Mouse (Mus musculus) G1E (cell line): ENCODE results near the gene Kcnab2. TPM values are rescaled to one million over a fixed set of nuclear protein-coding genes. Genes with fewer than 3 reads are reported as not detected.

Experiments
- ATAC-seq: 2 replicates; pipeline ENCODE4 v1.8.0; 2016; ENCODE audit warnings: mild to moderate bottlenecking; ENCODE audit not compliant: insufficient number of reproducible peaks, poor library complexity, low FRiP score, severe bottlenecking; ENCODE audit errors: extremely low read depth
- DNase-seq: peaks from one replicate; pipeline ENCODE4 v3.0.0; 2012; ENCODE audit warnings: low spot score
- H3K27me3 ChIP-seq: 2 replicates; pipeline ENCODE4 v1.6.1; 2012; ENCODE audit warnings: mild to moderate bottlenecking, low read length, inconsistent platforms; ENCODE audit not compliant: insufficient read depth
- H3K36me3 ChIP-seq: replicated peaks from 2 replicates; pipeline ENCODE3; 2012; ENCODE audit warnings: mild to moderate bottlenecking, inconsistent platforms
- H3K4me1 ChIP-seq: 2 replicates; pipeline ENCODE4 v1.6.1; 2012; ENCODE audit warnings: low read depth, low read length, inconsistent platforms, mixed read lengths; ENCODE audit not compliant: insufficient read depth
- H3K4me3 ChIP-seq: 2 replicates; pipeline ENCODE4 v1.5.1; 2012; ENCODE audit warnings: low read depth, mild to moderate bottlenecking, inconsistent platforms, low read length, moderate library complexity, mixed read lengths
- H3K9me3 ChIP-seq: replicated peaks from 2 replicates; pipeline ENCODE4 v1.6.1; 2012; ENCODE audit warnings: inconsistent platforms
- CTCF ChIP-seq: IDR thresholded peaks from 2 replicates; pipeline ENCODE4 v1.5.1; 2012; ENCODE audit warnings: low read depth, low read length, inconsistent platforms, mixed read lengths
- GATA1 ChIP-seq: IDR thresholded peaks from 2 replicates; pipeline ENCODE4 v1.6.1; 2012; ENCODE audit warnings: borderline replicate concordance, low read length, inconsistent platforms, mixed read lengths
- GATA2 ChIP-seq: IDR thresholded peaks from 2 replicates; pipeline ENCODE4 v1.6.1; 2012; ENCODE audit warnings: low read depth, low read length, inconsistent platforms, borderline replicate concordance
- POLR2AphosphoS5 ChIP-seq: IDR thresholded peaks from 2 replicates; pipeline ENCODE4 v1.6.1; 2012; ENCODE audit warnings: low read depth, low read length, inconsistent platforms; ENCODE audit not compliant: insufficient replicate concordance
- TAL1 ChIP-seq: conservative IDR thresholded peaks from 2 replicates; pipeline ENCODE4 v1.6.1; 2012; ENCODE audit warnings: low read depth, low read length, inconsistent platforms, mixed read lengths
- polyA plus RNA-seq: library from polyadenylated mRNA; stranded (reverse); fragments of >175 nt; gene quantifications from 2 replicates; pipeline ENCODE4 v1.2.3, GENCODE M21; 2012
- total RNA-seq, 2 experiments: library from RNA; stranded (forward) in 1 of 2; stranded (reverse) in 1 of 2; fragments of 200-1000 nt in 1 of 2; fragments of >200 nt in 1 of 2; fragmentation: Nextera tagmentation in 1 of 2; gene quantifications; 2 replicates each; pipeline ENCODE4 v1.2.3; 2014 to 2017

The Kcnab2 gene
- total and polyA plus RNA-seq, 3 experiments: 0.02 TPM; not detected in 2

DNA sequence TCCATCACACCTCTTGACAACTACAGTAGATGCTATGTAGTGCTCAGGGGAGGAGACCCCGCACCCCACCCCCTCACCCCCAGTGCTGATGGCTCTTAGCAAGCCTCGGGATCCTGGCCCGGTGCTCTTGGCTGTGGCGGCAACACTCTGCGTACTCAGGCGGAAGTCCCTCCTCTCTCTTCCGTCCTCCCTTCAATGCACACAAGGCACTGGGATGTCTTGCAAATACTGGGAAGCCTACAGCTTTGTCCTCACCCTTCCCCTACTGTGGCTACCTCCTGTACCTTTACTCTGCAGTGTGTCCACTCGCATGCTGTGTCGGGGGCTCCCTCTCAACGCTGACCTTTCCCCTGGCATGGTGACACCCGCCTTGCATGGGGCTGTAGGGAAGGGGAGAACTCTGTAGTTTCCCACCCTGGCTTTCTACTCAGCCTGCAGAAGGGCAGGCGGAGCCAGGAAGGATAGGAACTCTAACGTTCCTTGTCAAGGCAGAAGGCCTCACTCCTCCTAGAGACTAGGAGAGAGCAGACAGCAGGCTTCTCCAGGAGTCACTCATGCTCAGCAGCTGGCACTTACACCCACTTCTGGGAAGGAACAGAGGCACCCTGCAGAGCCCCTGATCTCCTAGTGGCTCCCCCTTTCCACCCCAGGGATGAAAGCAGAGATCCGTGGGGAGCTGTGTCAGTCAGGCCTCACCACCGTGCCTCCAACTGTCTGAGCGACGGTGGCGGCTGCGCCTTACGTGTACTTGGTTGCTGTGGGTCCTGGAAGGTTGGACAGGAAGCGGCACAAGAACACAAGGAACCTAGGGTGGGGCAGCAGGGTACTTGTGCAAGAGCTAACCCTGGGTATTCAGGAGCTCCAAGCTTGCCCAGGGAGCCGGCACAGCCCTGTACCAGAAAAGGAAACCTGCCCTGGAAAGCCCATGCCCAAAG, 29.7 kb downstream of the Kcnab2 start:
- no peak overlapping the region; the same call in 1 of the 2 replicates for H3K4me3 ChIP-seq
- ATAC-seq (no peak), DNase-seq (no peak)
- H3K9me3 ChIP-seq: peaks cover 95% of the 10 kb centered on the region
- TF ChIP-seq GATA1: no peak
- TF ChIP-seq POLR2AphosphoS5: no peak
- no peaks in the 10 kb centered on the region for H3K4me1 ChIP-seq
- H3K27me3 ChIP-seq: peaks cover 2% of the 10 kb centered on the region; the same call in 1 of the 2 replicates
- no peaks in the 10 kb centered on the region for H3K36me3 ChIP-seq

DNA sequence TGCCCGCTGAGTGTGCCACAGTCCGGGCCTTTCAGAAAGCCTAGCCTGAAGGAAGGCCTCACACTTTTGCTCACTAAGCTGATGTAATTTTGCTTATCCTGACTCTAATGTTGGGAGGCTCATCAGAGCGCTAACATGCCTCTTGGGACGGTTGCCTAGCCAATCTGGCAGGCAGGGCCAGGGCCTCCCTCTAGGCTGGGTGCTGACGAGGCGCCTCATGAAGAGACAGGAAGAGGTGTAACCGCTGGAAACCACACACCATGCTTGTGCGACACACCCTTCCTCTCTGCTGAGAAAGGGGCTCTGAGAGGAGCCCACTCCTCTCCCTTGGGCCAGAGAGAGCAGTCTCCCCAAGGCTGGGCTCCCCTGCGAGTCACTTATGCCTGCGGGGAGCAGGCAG, 31.5 kb downstream of the Kcnab2 start:
- no peak overlapping the region for H3K4me3 ChIP-seq
- no peak for DNase-seq
- no peak for ATAC-seq

DNA sequence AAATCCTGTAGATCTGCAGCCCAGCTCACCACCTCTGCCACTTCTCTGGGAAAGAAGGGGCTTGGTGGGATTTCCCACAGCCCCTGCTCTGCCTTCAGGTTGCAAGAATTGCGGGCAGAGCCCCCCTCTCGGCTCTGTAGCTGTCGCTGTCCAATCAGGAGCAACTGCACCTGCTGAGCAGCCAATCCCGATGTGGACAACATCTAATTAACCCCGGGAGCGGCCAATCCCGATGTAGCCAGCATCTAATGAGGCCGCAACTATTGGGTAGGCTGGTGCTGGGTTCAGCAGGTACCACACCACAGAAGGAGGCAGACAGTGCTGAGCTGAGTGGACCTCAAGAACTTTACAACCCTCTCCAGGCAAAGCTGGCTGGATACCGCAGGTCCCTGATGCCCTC, 36.1 kb downstream of the Kcnab2 start:
- Histone ChIP-seq H3K4me3 (no peak overlapping the region), H3K9me3 (peaks cover 89% of the 10 kb centered on the region), H3K27me3 (peaks cover 2% of the 10 kb centered on the region; the same call in 1 of the 2 replicates), H3K4me1 (no peaks in the 10 kb centered on the region), H3K36me3 (no peaks in the 10 kb centered on the region)
- TF ChIP-seq CTCF (no peak), TAL1 (no peak), GATA1 (no peak), POLR2AphosphoS5 (no peak)
- no peak for DNase-seq
- no peak for ATAC-seq

More for the DNA sequence above, 31.5 kb downstream of the Kcnab2 start:
- no peak for TF ChIP-seq CTCF
- TF ChIP-seq TAL1: no peak
- TF ChIP-seq GATA1: no peak
- TF ChIP-seq GATA2: no peak
- TF ChIP-seq POLR2AphosphoS5: no peak
- no peaks in the 10 kb centered on the region for H3K36me3 ChIP-seq
- H3K4me1 ChIP-seq: no peaks in the 10 kb centered on the region
- H3K27me3 ChIP-seq: peaks cover 2% of the 10 kb centered on the region; the same call in 1 of the 2 replicates
- H3K9me3 ChIP-seq: peaks cover 92% of the 10 kb centered on the region

- H3K4me1 ChIP-seq: no peaks in the 10 kb centered on the region
- ATAC-seq (no peak), DNase-seq (no peak)
- TF ChIP-seq GATA1 (no peak), TAL1 (no peak), CTCF (no peak), POLR2AphosphoS5 (no peak), GATA2 (no peak)
- no peaks in the 10 kb centered on the region for H3K36me3 ChIP-seq
- no peak overlapping the region for H3K4me3 ChIP-seq
- peaks cover 2% of the 10 kb centered on the region; the same call in 1 of the 2 replicates for H3K27me3 ChIP-seq
- H3K9me3 ChIP-seq: peaks cover 89% of the 10 kb centered on the region
These were observed 36.8 kb downstream of the Kcnab2 start for GRCm38 (mm10) chr4:152440882-152441281.

DNA sequence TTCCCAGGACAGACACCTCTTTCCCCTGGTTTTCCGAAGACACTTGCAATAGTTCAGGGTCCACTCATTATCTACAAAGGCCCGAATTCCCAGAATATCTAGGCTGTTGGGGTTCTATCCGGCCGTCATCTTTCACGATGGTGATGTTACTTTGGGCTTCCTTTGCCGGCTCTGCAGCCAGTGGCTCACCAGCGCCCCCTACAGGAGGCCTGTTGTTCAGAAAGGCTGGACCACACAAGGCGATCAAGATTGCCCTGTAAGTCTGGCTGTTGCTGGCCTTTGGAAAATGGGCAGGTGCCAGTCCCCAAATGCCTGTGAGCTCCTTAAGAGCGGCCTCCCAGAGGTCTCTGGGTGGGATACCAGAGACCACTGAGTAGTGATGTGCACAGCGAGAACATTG, 42.4 kb downstream of the Kcnab2 start:
- Histone ChIP-seq H3K4me1 (no peaks in the 10 kb centered on the region), H3K4me3 (no peak overlapping the region), H3K36me3 (no peaks in the 10 kb centered on the region), H3K27me3 (no peaks in the 10 kb centered on the region), H3K9me3 (peaks cover 91% of the 10 kb centered on the region)
- ATAC-seq: no peak
- TF ChIP-seq CTCF (no peak), GATA2 (no peak), GATA1 (no peak), TAL1 (no peak), POLR2AphosphoS5 (no peak)
- no peak for DNase-seq

DNA sequence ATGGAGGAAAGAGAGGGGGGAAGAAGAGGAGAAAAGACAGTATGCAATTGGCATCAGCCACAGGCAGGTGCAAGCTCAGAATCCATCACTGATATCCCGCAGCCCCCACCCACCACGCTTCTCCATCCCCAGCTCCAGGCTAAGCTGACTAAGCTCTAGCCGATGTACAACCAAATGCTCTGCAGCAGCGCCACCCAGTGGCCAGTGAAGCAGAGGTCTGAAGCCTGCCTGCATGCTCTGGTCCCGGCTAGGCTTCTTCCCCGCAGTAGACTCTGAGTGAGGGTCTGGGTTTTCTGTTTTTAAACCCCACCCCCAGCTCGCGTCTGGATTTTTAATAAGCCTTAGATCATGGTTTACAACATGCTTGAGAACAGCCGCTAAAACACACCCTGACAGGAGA, 42.8 kb downstream of the Kcnab2 start:
- Histone ChIP-seq H3K9me3 (peaks cover 92% of the 10 kb centered on the region), H3K36me3 (no peaks in the 10 kb centered on the region), H3K27me3 (no peaks in the 10 kb centered on the region), H3K4me3 (no peak overlapping the region), H3K4me1 (no peaks in the 10 kb centered on the region)
- TF ChIP-seq POLR2AphosphoS5 (no peak), GATA2 (no peak), TAL1 (no peak), CTCF (no peak), GATA1 (no peak)
- ATAC-seq: no peak
- DNase-seq: no peak
